Comparison of ENCODE assay signal across 8 mouse cellular contexts in the genomic region with DNA sequence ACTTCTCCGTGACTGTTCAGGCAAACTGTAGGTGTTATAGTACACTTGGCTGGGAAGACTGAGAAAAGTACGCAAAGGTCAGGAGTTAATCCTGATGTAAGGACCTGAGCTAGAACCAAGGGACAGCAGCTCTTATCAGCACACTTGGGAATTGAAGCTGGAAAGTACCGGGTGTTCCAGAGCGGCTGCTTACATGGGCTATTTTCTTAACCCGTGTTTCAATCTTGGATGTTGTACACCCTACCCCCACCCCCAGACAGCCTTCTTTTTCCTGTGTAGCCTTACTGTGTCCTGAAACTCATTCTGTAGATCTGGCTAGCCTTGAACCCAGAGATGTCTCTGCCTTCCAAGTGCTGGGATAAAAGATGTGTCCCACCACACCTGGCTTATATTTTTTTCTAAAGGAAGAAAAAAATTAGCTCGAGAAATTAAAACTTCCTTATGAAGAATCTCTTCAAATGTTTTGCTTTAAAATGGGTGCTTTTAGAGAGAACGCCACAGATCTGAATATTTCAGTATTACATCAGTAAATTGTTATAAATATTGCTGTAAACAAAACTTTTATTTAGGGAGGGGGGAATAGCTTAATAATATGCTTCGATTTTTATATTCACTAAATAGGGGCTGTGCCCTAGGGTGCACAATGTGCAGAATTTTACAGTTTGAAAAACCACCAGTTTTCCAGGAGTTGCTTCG. TPM values are rescaled to one million over a fixed set of nuclear protein-coding genes. Genes with fewer than 3 reads are reported as not detected.
A peak's percentile ranks its signal among the peaks of the same experiment; 100 is the strongest.
DNase-seq lines count a peak whose midpoint lies in the region; ATAC-seq lines count a peak whose summit lies in the region.

No protein-coding gene starts in this region.

- DNase-seq in kidney, postnatal 10 days: no peak
- DNase-seq in hindbrain, embryonic 11.5 days (ENCODE audit: low spot score): no peak
- DNase-seq in retina, embryonic 14.5 days (ENCODE audit: low spot score): no peak
- DNase-seq in thymus, postnatal 0 days (ENCODE audit: low spot score): no peak
- DNase-seq in right cerebral cortex, postnatal 4 days: no peak

- H3K4me1 ChIP-seq in kidney, embryonic 14.5 days (ENCODE audit: control insufficient read depth, insufficient read depth, low read length): peaks cover 10% of the 10 kb centered on the region
- H3K4me1 ChIP-seq in embryonic facial prominence, embryonic 12.5 days: peaks cover 12% of the 10 kb centered on the region
- H3K4me1 ChIP-seq in hindbrain, embryonic 11.5 days (replicated peaks; ENCODE audit: control insufficient read depth, insufficient read depth, low read length): peaks cover 5% of the 10 kb centered on the region; the same call in 1 of the 2 replicates
- peaks cover 13% of the 10 kb centered on the region for H3K4me1 ChIP-seq in midbrain, embryonic 12.5 days

- H3K9ac ChIP-seq in kidney, embryonic 14.5 days (ENCODE audit: low read depth, low read length): peak overlapping the region; percentile 86
- peak overlapping the region; percentile 87 for H3K9ac ChIP-seq in embryonic facial prominence, embryonic 12.5 days
- peak overlapping the region; percentile 93 for H3K9ac ChIP-seq in hindbrain, embryonic 11.5 days (ENCODE audit: low read depth, low read length)
- H3K9ac ChIP-seq in midbrain, embryonic 12.5 days (replicated peaks): peak overlapping the region; percentile 91

- peak overlapping the region; percentile 48 for H3K4me2 ChIP-seq in kidney, embryonic 14.5 days (replicated peaks; ENCODE audit: low read depth, low read length)
- peak overlapping the region; percentile 57 for H3K4me2 ChIP-seq in embryonic facial prominence, embryonic 12.5 days (replicated peaks)
- H3K4me2 ChIP-seq in hindbrain, embryonic 11.5 days (replicated peaks; ENCODE audit: low read depth, low read length): peak overlapping the region; percentile 70
- peak overlapping the region; percentile 96 for H3K4me2 ChIP-seq in midbrain, embryonic 12.5 days (replicated peaks)

- H3K27ac ChIP-seq in kidney, embryonic 14.5 days (ENCODE audit: low read depth, low read length): peak overlapping the region; percentile 87; the same call in 1 of the 2 replicates
- H3K27ac ChIP-seq in embryonic facial prominence, embryonic 12.5 days: peak overlapping the region; percentile 93
- H3K27ac ChIP-seq in hindbrain, embryonic 11.5 days (ENCODE audit: low read depth, low read length): peak overlapping the region; percentile 89
- peak overlapping the region; percentile 91; the same call in 1 of the 2 replicates for H3K27ac ChIP-seq in midbrain, embryonic 12.5 days (replicated peaks)

- H3K4me3 ChIP-seq in kidney, embryonic 14.5 days (ENCODE audit: low read length): peak overlapping the region; percentile 98
- peak overlapping the region; percentile 89 for H3K4me3 ChIP-seq in embryonic facial prominence, embryonic 12.5 days
- H3K4me3 ChIP-seq in hindbrain, embryonic 11.5 days (ENCODE audit: low read depth, low read length): peak overlapping the region; percentile 84
- H3K4me3 ChIP-seq in midbrain, embryonic 12.5 days: peak overlapping the region; percentile 98

- H3K27me3 ChIP-seq in kidney, embryonic 14.5 days (ENCODE audit: control insufficient read depth, insufficient read depth, low read length): no peaks in the 10 kb centered on the region
- no peaks in the 10 kb centered on the region for H3K27me3 ChIP-seq in embryonic facial prominence, embryonic 12.5 days
- H3K27me3 ChIP-seq in hindbrain, embryonic 11.5 days (ENCODE audit: control insufficient read depth, insufficient read depth, low read length): no peaks in the 10 kb centered on the region
- H3K27me3 ChIP-seq in midbrain, embryonic 12.5 days: no peaks in the 10 kb centered on the region

- no peaks in the 10 kb centered on the region for H3K36me3 ChIP-seq in kidney, embryonic 14.5 days (ENCODE audit: control insufficient read depth, insufficient read depth, low read length)
- H3K36me3 ChIP-seq in embryonic facial prominence, embryonic 12.5 days: no peaks in the 10 kb centered on the region
- no peaks in the 10 kb centered on the region for H3K36me3 ChIP-seq in hindbrain, embryonic 11.5 days (ENCODE audit: control insufficient read depth, insufficient read depth, low read length)
- H3K36me3 ChIP-seq in midbrain, embryonic 12.5 days: peaks cover 6% of the 10 kb centered on the region; the same call in 1 of the 2 replicates

- no peaks in the 10 kb centered on the region for H3K9me3 ChIP-seq in kidney, embryonic 14.5 days (ENCODE audit: control insufficient read depth, low read length)
- no peaks in the 10 kb centered on the region for H3K9me3 ChIP-seq in embryonic facial prominence, embryonic 12.5 days
- H3K9me3 ChIP-seq in hindbrain, embryonic 11.5 days (ENCODE audit: control insufficient read depth, low read length): no peaks in the 10 kb centered on the region
- H3K9me3 ChIP-seq in midbrain, embryonic 12.5 days: no peaks in the 10 kb centered on the region

- no peak for ATAC-seq in kidney, embryonic 14.5 days (ENCODE audit: low FRiP score, low TSS enrichment)
- no peak for ATAC-seq in embryonic facial prominence, embryonic 12.5 days (ENCODE audit: insufficient number of reproducible peaks, insufficient read depth, low FRiP score, low TSS enrichment)
- no peak for ATAC-seq in hindbrain, embryonic 11.5 days (ENCODE audit: low FRiP score)
- no peak for ATAC-seq in midbrain, embryonic 12.5 days (ENCODE audit: low FRiP score, low read depth)

- WGBS in kidney, embryonic 14.5 days: 61% methylated on average over 9 of the region's 9 CpGs
- WGBS in embryonic facial prominence, embryonic 12.5 days: 71% methylated on average over 9 of the region's 9 CpGs
- 74% methylated on average over 9 of the region's 9 CpGs for WGBS in hindbrain, embryonic 11.5 days
- WGBS in midbrain, embryonic 12.5 days: 75% methylated on average over 9 of the region's 9 CpGs

RNA-seq across cellular contexts. Expression of a gene that starts 13.7 kb away (rescaled TPM):
- polyA plus RNA-seq in kidney, embryonic 14.5 days (2014; fragmentation: Nextera tagmentation; extraction: Ambion mirVana): 473 and 512 TPM in 2 replicates
- polyA plus RNA-seq in embryonic facial prominence, embryonic 12.5 days (2016; fragmentation: Nextera tagmentation; extraction: Ambion mirVana): 435 and 447 TPM in 2 replicates
- 503 and 508 TPM in 2 replicates for polyA plus RNA-seq in hindbrain, embryonic 11.5 days (2014; fragmentation: Nextera tagmentation; extraction: Ambion mirVana)
- 426 and 434 TPM in 2 replicates for polyA plus RNA-seq in midbrain, embryonic 12.5 days (2016; fragmentation: Nextera tagmentation; extraction: Ambion mirVana)
- 720 and 727 TPM in 2 replicates for polyA plus RNA-seq in thymus, postnatal 0 days (2015; fragmentation: Nextera tagmentation; extraction: Ambion mirVana)
